Mouse (Mus musculus) limb, embryonic 12.5 days (tissue): ENCODE results near the gene Miga1. TPM values are rescaled to one million over a fixed set of nuclear protein-coding genes. Genes with fewer than 3 reads are reported as not detected.

Experiments used
- ATAC-seq: fragments of 200-750 bp; cut with Nextera tagmentation; 2 replicates; pipeline ENCODE4 v1.8.0; 2017; ENCODE audit warnings: low read depth, moderate TSS enrichment; ENCODE audit not compliant: insufficient number of reproducible peaks, insufficient read depth, low FRiP score, low TSS enrichment
- H3K27ac ChIP-seq: fragments of 300-500 bp; sonication (generic); 2 replicates; pipeline ENCODE4 v1.5.1; 2016; ENCODE audit warnings: mild to moderate bottlenecking, moderate library complexity
- H3K27me3 ChIP-seq: fragments of 300-500 bp; sonication (generic); 2 replicates; pipeline ENCODE4 v1.6.1; 2016; ENCODE audit warnings: mild to moderate bottlenecking, moderate library complexity
- H3K36me3 ChIP-seq: fragments of 300-500 bp; sonication (generic); 2 replicates; pipeline ENCODE4 v1.6.1; 2016; ENCODE audit warnings: mild to moderate bottlenecking, moderate library complexity
- H3K4me1 ChIP-seq: fragments of 300-500 bp; sonication (generic); replicated peaks from 2 replicates; pipeline ENCODE4 v1.6.1; 2016
- H3K4me2 ChIP-seq: fragments of 300-500 bp; sonication (generic); 2 replicates; pipeline ENCODE4 v1.6.1; 2016; ENCODE audit warnings: mild to moderate bottlenecking, moderate library complexity
- H3K4me3 ChIP-seq: fragments of 300-500 bp; sonication (generic); replicated peaks from 2 replicates; pipeline ENCODE4 v1.5.1; 2016; ENCODE audit warnings: mild to moderate bottlenecking
- H3K9ac ChIP-seq: fragments of 300-500 bp; sonication (generic); replicated peaks from 2 replicates; pipeline ENCODE4 v1.6.1; 2016; ENCODE audit warnings: mild to moderate bottlenecking, moderate library complexity
- H3K9me3 ChIP-seq: fragments of 300-500 bp; sonication (generic); 2 replicates; pipeline ENCODE4 v1.6.1; 2016; ENCODE audit warnings: mild to moderate bottlenecking, moderate library complexity
- WGBS: fragments of 180-500 bp; shearing (Covaris S2); methylation state at CpG from one replicate; pipeline ENCODE4 v1.1.7; 2016; 5-methylcytosine and 5-hydroxymethylcytosine counted together
- polyA plus RNA-seq: library from polyadenylated mRNA; unstranded; fragments of >200 nt; fragmentation: Nextera tagmentation; extraction: Ambion mirVana; gene quantifications from 2 replicates; pipeline ENCODE4 v1.2.1, GENCODE M21; 2016

Miga1 gene
- polyA plus RNA-seq = 22.2 and 24.9 TPM in 2 replicates

GRCm38 (mm10) chr3:152339862-152340557 lies at the start of gene Miga1:
Gene Miga1 (minus strand): TSS chr3:152340407.
- peaks cover 26% of the 10 kb centered on the region for H3K36me3 ChIP-seq
- H3K27ac ChIP-seq = peak within 1 kb of the TSS; percentile 57; the same call in 1 of the 2 replicates
- H3K4me3 ChIP-seq = peak within 1 kb of the TSS; percentile 88
- ATAC-seq = peak; percentile 85
- 4% methylated on average over 54 of the region's 54 CpGs for WGBS
- 0 out of 2 replicates have a peak, but pooled peaks cover 3% of the 10 kb centered on the region for H3K4me1 ChIP-seq
- H3K4me2 ChIP-seq = peak within 1 kb of the TSS; percentile 55
- peak within 1 kb of the TSS; percentile 81 for H3K9ac ChIP-seq
- H3K27me3 ChIP-seq = no peaks in the 10 kb centered on the region
- H3K9me3 ChIP-seq = no peaks in the 10 kb centered on the region

GRCm38 (mm10) chr3:152384106-152384505 lies 43.9 kb upstream of the Miga1 start:
- Histone ChIP-seq H3K4me1 (no peaks in the 10 kb centered on the region), H3K9me3 (no peaks in the 10 kb centered on the region), H3K9ac (no peak overlapping the region), H3K36me3 (peaks cover 84% of the 10 kb centered on the region), H3K27me3 (no peaks in the 10 kb centered on the region), H3K27ac (no peak overlapping the region), H3K4me2 (no peak overlapping the region), H3K4me3 (no peak overlapping the region)
- ATAC-seq = no peak
- WGBS = 76% methylated on average over 11 of the region's 11 CpGs

- no peak for ATAC-seq
- no peaks in the 10 kb centered on the region for H3K27me3 ChIP-seq
- no peaks in the 10 kb centered on the region for H3K4me1 ChIP-seq
- H3K4me2 ChIP-seq = no peak overlapping the region
- no peaks in the 10 kb centered on the region for H3K9me3 ChIP-seq
- peaks cover 86% of the 10 kb centered on the region for H3K36me3 ChIP-seq
- no peak overlapping the region for H3K9ac ChIP-seq
- H3K27ac ChIP-seq = no peak overlapping the region
- no peak overlapping the region for H3K4me3 ChIP-seq
- 90% methylated on average over 4 of the region's 4 CpGs for WGBS
These were observed 35.9 kb upstream of the Miga1 start for GRCm38 (mm10) chr3:152376063-152376462.

GRCm38 (mm10) chr3:152364181-152364580 lies 24.0 kb upstream of the Miga1 start:
- 87% methylated on average over 2 of the region's 2 CpGs for WGBS
- Histone ChIP-seq H3K4me1 (no peaks in the 10 kb centered on the region), H3K9me3 (no peaks in the 10 kb centered on the region), H3K27ac (no peak overlapping the region), H3K4me2 (no peak overlapping the region), H3K9ac (no peak overlapping the region), H3K4me3 (no peak overlapping the region), H3K36me3 (peaks cover 96% of the 10 kb centered on the region), H3K27me3 (no peaks in the 10 kb centered on the region)
- ATAC-seq = no peak

GRCm38 (mm10) chr3:152359151-152359550 lies 18.9 kb upstream of the Miga1 start:
- H3K27me3 ChIP-seq = no peaks in the 10 kb centered on the region
- H3K9ac ChIP-seq = no peak overlapping the region
- H3K36me3 ChIP-seq = peaks cover 60% of the 10 kb centered on the region
- no peaks in the 10 kb centered on the region; the same call in 1 of the 2 replicates for H3K4me1 ChIP-seq
- H3K27ac ChIP-seq = no peak overlapping the region
- ATAC-seq = no peak
- WGBS = 85% methylated on average over 7 of the region's 7 CpGs
- no peak overlapping the region for H3K4me3 ChIP-seq
- no peaks in the 10 kb centered on the region for H3K9me3 ChIP-seq
- H3K4me2 ChIP-seq = no peak overlapping the region

- Histone ChIP-seq H3K36me3 (peaks cover 36% of the 10 kb centered on the region), H3K27me3 (no peaks in the 10 kb centered on the region), H3K4me1 (peaks cover 17% of the 10 kb centered on the region), H3K9me3 (no peaks in the 10 kb centered on the region), H3K9ac (no peak overlapping the region), H3K27ac (no peak overlapping the region), H3K4me2 (no peak overlapping the region), H3K4me3 (no peak overlapping the region)
- 90% methylated on average over 9 of the region's 9 CpGs for WGBS
- no peak; the same call in 1 of the 2 replicates for ATAC-seq
These were observed 16.5 kb upstream of the Miga1 start for GRCm38 (mm10) chr3:152356751-152357150.

- whole genome bisulfite sequencing = 80% methylated on average over 5 of the region's 5 CpGs
- Histone ChIP-seq H3K27ac (no peak overlapping the region), H3K4me3 (no peak overlapping the region), H3K4me2 (no peak overlapping the region), H3K9me3 (no peaks in the 10 kb centered on the region), H3K9ac (no peak overlapping the region), H3K27me3 (no peaks in the 10 kb centered on the region), H3K36me3 (peaks cover 22% of the 10 kb centered on the region), H3K4me1 (peaks cover 30% of the 10 kb centered on the region)
- ATAC-seq = no peak
These were observed 15.2 kb upstream of the Miga1 start for GRCm38 (mm10) chr3:152355361-152355760.

- Histone ChIP-seq H3K9me3 (no peaks in the 10 kb centered on the region), H3K36me3 (peaks cover 11% of the 10 kb centered on the region; the same call in 1 of the 2 replicates), H3K4me1 (peaks cover 35% of the 10 kb centered on the region), H3K9ac (no peak overlapping the region), H3K4me3 (no peak overlapping the region), H3K27ac (no peak overlapping the region), H3K27me3 (no peaks in the 10 kb centered on the region), H3K4me2 (no peak overlapping the region)
- peak; percentile 44; the same call in 1 of the 2 replicates for ATAC-seq
- WGBS = 66% methylated on average over 10 of the region's 10 CpGs
These were observed 13.4 kb upstream of the Miga1 start for GRCm38 (mm10) chr3:152353434-152354177.

GRCm38 (mm10) chr3:152352289-152352688 lies 12.1 kb upstream of the Miga1 start:
- Histone ChIP-seq H3K36me3 (peaks cover 11% of the 10 kb centered on the region; the same call in 1 of the 2 replicates), H3K27ac (no peak overlapping the region), H3K4me2 (no peak overlapping the region), H3K4me3 (no peak overlapping the region), H3K9ac (no peak overlapping the region), H3K4me1 (peaks cover 38% of the 10 kb centered on the region), H3K9me3 (no peaks in the 10 kb centered on the region), H3K27me3 (no peaks in the 10 kb centered on the region)
- ATAC-seq = no peak
- WGBS = 77% methylated on average over 4 of the region's 4 CpGs

GRCm38 (mm10) chr3:152350966-152351365 lies 10.8 kb upstream of the Miga1 start:
- 0 out of 2 replicates have a peak, but pooled peaks cover 4% of the 10 kb centered on the region for H3K36me3 ChIP-seq
- no peaks in the 10 kb centered on the region for H3K27me3 ChIP-seq
- H3K4me3 ChIP-seq = no peak overlapping the region
- peaks cover 39% of the 10 kb centered on the region for H3K4me1 ChIP-seq
- WGBS = 89% methylated on average over 5 of the region's 5 CpGs
- no peak overlapping the region for H3K27ac ChIP-seq
- no peaks in the 10 kb centered on the region for H3K9me3 ChIP-seq
- no peak for ATAC-seq
- no peak overlapping the region for H3K9ac ChIP-seq
- no peak overlapping the region for H3K4me2 ChIP-seq

- Histone ChIP-seq H3K4me3 (no peak overlapping the region), H3K4me2 (no peak overlapping the region), H3K9me3 (no peaks in the 10 kb centered on the region), H3K27me3 (no peaks in the 10 kb centered on the region), H3K9ac (0 out of 2 replicates have a peak overlapping the region, but pooled peaks have one; percentile 18), H3K36me3 (0 out of 2 replicates have a peak, but pooled peaks cover 4% of the 10 kb centered on the region), H3K27ac (no peak overlapping the region), H3K4me1 (peaks cover 39% of the 10 kb centered on the region)
- ATAC-seq = no peak
- WGBS = 76% methylated on average over 3 of the region's 3 CpGs
These were observed 10.2 kb upstream of the Miga1 start for GRCm38 (mm10) chr3:152350431-152350830.
